Mouse (Mus musculus): Measurements from ENCODE around the gene Myl10. TPM values are rescaled to one million over a fixed set of nuclear protein-coding genes. Genes with fewer than 3 reads are reported as not detected.
"Not testable (repeated sequence)": the region's sequence is repeated elsewhere in the genome, so short reads cannot be mapped to it uniquely, and the experiment has no call there.

The Myl10 gene
- total RNA-seq (2014; fragmentation: Nextera tagmentation) = not detected in 2 replicates
- not detected in 2 replicates for total RNA-seq (2017)
- not detected in 2 replicates for polyA plus RNA-seq (2012)

- Histone ChIP-seq H3K27me3 (ENCODE audit: insufficient read depth, low read length) (no peaks in the 10 kb centered on the region), H3K4me1 (ENCODE audit: insufficient read depth, low read depth, low read length) (no peaks in the 10 kb centered on the region), H3K4me3 (ENCODE audit: low read depth, low read length) (no peak within 1 kb of the TSS), H3K9me3 (replicated peaks) (no peaks in the 10 kb centered on the region), H3K36me3 (replicated peaks) (no peaks in the 10 kb centered on the region)
- TF ChIP-seq GATA2 (IDR thresholded peaks at IDR 0.05; ENCODE audit: borderline replicate concordance, low read depth, low read length) (no peak), GATA1 (IDR thresholded peaks at IDR 0.05; ENCODE audit: borderline replicate concordance, low read length) (no peak)
- ATAC-seq (ENCODE audit: extremely low read depth, insufficient number of reproducible peaks, low FRiP score, poor library complexity, severe bottlenecking) (no peak), DNase-seq (ENCODE audit: low spot score) (no peak)
Observed at GRCm38 (mm10) chr5:136692784-136693183, at the start of gene Myl10. TSS of gene Myl10 (plus strand) at chr5:136693146.

GRCm38 (mm10) chr5:136646731-136647328 lies 46.1 kb upstream of the Myl10 start:
- DNase-seq (ENCODE audit: low spot score) = no peak
- Histone ChIP-seq H3K36me3 (replicated peaks) (no peaks in the 10 kb centered on the region), H3K9me3 (replicated peaks) (no peaks in the 10 kb centered on the region), H3K27me3 (ENCODE audit: insufficient read depth, low read length) (no peaks in the 10 kb centered on the region), H3K4me3 (ENCODE audit: low read depth, low read length) (no peak overlapping the region), H3K4me1 (ENCODE audit: insufficient read depth, low read depth, low read length) (no peaks in the 10 kb centered on the region)
- ATAC-seq (ENCODE audit: extremely low read depth, insufficient number of reproducible peaks, low FRiP score, poor library complexity, severe bottlenecking) = no peak
- no peak for TF ChIP-seq POLR2AphosphoS5 (IDR thresholded peaks at IDR 0.05; ENCODE audit: insufficient replicate concordance, low read depth, low read length)
- no peak for TF ChIP-seq GATA2 (IDR thresholded peaks at IDR 0.05; ENCODE audit: borderline replicate concordance, low read depth, low read length)
- TF ChIP-seq CTCF (IDR thresholded peaks at IDR 0.05; ENCODE audit: low read depth, low read length) = no peak
- no peak for TF ChIP-seq TAL1 (conservative IDR thresholded peaks at IDR 0.05; ENCODE audit: low read depth, low read length)
- no peak for TF ChIP-seq GATA1 (IDR thresholded peaks at IDR 0.05; ENCODE audit: borderline replicate concordance, low read length)

GRCm38 (mm10) chr5:136649071-136649470 lies 43.9 kb upstream of the Myl10 start:
- ATAC-seq (ENCODE audit: extremely low read depth, insufficient number of reproducible peaks, low FRiP score, poor library complexity, severe bottlenecking) = no peak
- Histone ChIP-seq H3K36me3 (replicated peaks) (no peaks in the 10 kb centered on the region), H3K27me3 (ENCODE audit: insufficient read depth, low read length) (no peaks in the 10 kb centered on the region), H3K9me3 (replicated peaks) (no peaks in the 10 kb centered on the region), H3K4me1 (ENCODE audit: insufficient read depth, low read depth, low read length) (no peaks in the 10 kb centered on the region), H3K4me3 (ENCODE audit: low read depth, low read length) (no peak overlapping the region)
- DNase-seq (ENCODE audit: low spot score) = no peak
- TF ChIP-seq GATA1 (IDR thresholded peaks at IDR 0.05; ENCODE audit: borderline replicate concordance, low read length) = no peak
- no peak for TF ChIP-seq POLR2AphosphoS5 (IDR thresholded peaks at IDR 0.05; ENCODE audit: insufficient replicate concordance, low read depth, low read length)
- TF ChIP-seq CTCF (IDR thresholded peaks at IDR 0.05; ENCODE audit: low read depth, low read length) = no peak
- TF ChIP-seq TAL1 (conservative IDR thresholded peaks at IDR 0.05; ENCODE audit: low read depth, low read length) = no peak
- TF ChIP-seq GATA2 (IDR thresholded peaks at IDR 0.05; ENCODE audit: borderline replicate concordance, low read depth, low read length) = no peak

- DNase-seq (ENCODE audit: low spot score) (no peak), ATAC-seq (ENCODE audit: extremely low read depth, insufficient number of reproducible peaks, low FRiP score, poor library complexity, severe bottlenecking) (no peak)
- Histone ChIP-seq H3K36me3 (replicated peaks) (no peaks in the 10 kb centered on the region), H3K27me3 (ENCODE audit: insufficient read depth, low read length) (no peaks in the 10 kb centered on the region), H3K9me3 (replicated peaks) (no peaks in the 10 kb centered on the region), H3K4me3 (ENCODE audit: low read depth, low read length) (no peak overlapping the region), H3K4me1 (ENCODE audit: insufficient read depth, low read depth, low read length) (no peaks in the 10 kb centered on the region)
- TF ChIP-seq GATA1 (IDR thresholded peaks at IDR 0.05; ENCODE audit: borderline replicate concordance, low read length) (no peak), POLR2AphosphoS5 (IDR thresholded peaks at IDR 0.05; ENCODE audit: insufficient replicate concordance, low read depth, low read length) (no peak), CTCF (IDR thresholded peaks at IDR 0.05; ENCODE audit: low read depth, low read length) (no peak), GATA2 (IDR thresholded peaks at IDR 0.05; ENCODE audit: borderline replicate concordance, low read depth, low read length) (no peak), TAL1 (conservative IDR thresholded peaks at IDR 0.05; ENCODE audit: low read depth, low read length) (no peak)
Observed at GRCm38 (mm10) chr5:136649655-136650054, 43.3 kb upstream of the Myl10 start.

GRCm38 (mm10) chr5:136654481-136654880 lies 38.5 kb upstream of the Myl10 start:
- no peak for ATAC-seq (ENCODE audit: extremely low read depth, insufficient number of reproducible peaks, low FRiP score, poor library complexity, severe bottlenecking)
- H3K27me3 ChIP-seq (ENCODE audit: insufficient read depth, low read length) = no peaks in the 10 kb centered on the region
- no peak for TF ChIP-seq CTCF (IDR thresholded peaks at IDR 0.05; ENCODE audit: low read depth, low read length)
- no peak for TF ChIP-seq POLR2AphosphoS5 (IDR thresholded peaks at IDR 0.05; ENCODE audit: insufficient replicate concordance, low read depth, low read length)
- no peak for TF ChIP-seq GATA1 (IDR thresholded peaks at IDR 0.05; ENCODE audit: borderline replicate concordance, low read length)
- TF ChIP-seq TAL1 (conservative IDR thresholded peaks at IDR 0.05; ENCODE audit: low read depth, low read length) = no peak
- TF ChIP-seq GATA2 (IDR thresholded peaks at IDR 0.05; ENCODE audit: borderline replicate concordance, low read depth, low read length) = no peak
- H3K4me1 ChIP-seq (ENCODE audit: insufficient read depth, low read depth, low read length) = no peaks in the 10 kb centered on the region
- no peaks in the 10 kb centered on the region for H3K36me3 ChIP-seq (replicated peaks)
- no peaks in the 10 kb centered on the region for H3K9me3 ChIP-seq (replicated peaks)
- no peak overlapping the region for H3K4me3 ChIP-seq (ENCODE audit: low read depth, low read length)
- no peak for DNase-seq (ENCODE audit: low spot score)

- ATAC-seq (ENCODE audit: extremely low read depth, insufficient number of reproducible peaks, low FRiP score, poor library complexity, severe bottlenecking) (no peak), DNase-seq (ENCODE audit: low spot score) (no peak)
- no peak overlapping the region for H3K4me3 ChIP-seq (ENCODE audit: low read depth, low read length)
- no peaks in the 10 kb centered on the region for H3K27me3 ChIP-seq (ENCODE audit: insufficient read depth, low read length)
- no peak for TF ChIP-seq CTCF (IDR thresholded peaks at IDR 0.05; ENCODE audit: low read depth, low read length)
- no peak for TF ChIP-seq GATA2 (IDR thresholded peaks at IDR 0.05; ENCODE audit: borderline replicate concordance, low read depth, low read length)
- no peak for TF ChIP-seq GATA1 (IDR thresholded peaks at IDR 0.05; ENCODE audit: borderline replicate concordance, low read length)
- TF ChIP-seq TAL1 (conservative IDR thresholded peaks at IDR 0.05; ENCODE audit: low read depth, low read length) = no peak
- no peak for TF ChIP-seq POLR2AphosphoS5 (IDR thresholded peaks at IDR 0.05; ENCODE audit: insufficient replicate concordance, low read depth, low read length)
- no peaks in the 10 kb centered on the region for H3K4me1 ChIP-seq (ENCODE audit: insufficient read depth, low read depth, low read length)
- H3K36me3 ChIP-seq (replicated peaks) = no peaks in the 10 kb centered on the region
- H3K9me3 ChIP-seq (replicated peaks) = no peaks in the 10 kb centered on the region
Observed at GRCm38 (mm10) chr5:136656830-136657395, 36.0 kb upstream of the Myl10 start.

- DNase-seq (ENCODE audit: low spot score); H3K27me3 ChIP-seq (ENCODE audit: insufficient read depth, low read length); ATAC-seq (ENCODE audit: extremely low read depth, insufficient number of reproducible peaks, low FRiP score, poor library complexity, severe bottlenecking); H3K36me3 ChIP-seq (replicated peaks); H3K4me3 ChIP-seq (ENCODE audit: low read depth, low read length); H3K4me1 ChIP-seq (ENCODE audit: insufficient read depth, low read depth, low read length); H3K9me3 ChIP-seq (replicated peaks): not testable (repeated sequence)
Observed at GRCm38 (mm10) chr5:136660721-136661120, 32.2 kb upstream of the Myl10 start.

Measured in G1E (cell line).